Mouse (Mus musculus): ENCODE results near the gene Slc9a3r1. TPM values are rescaled to one million over a fixed set of nuclear protein-coding genes. Genes with fewer than 3 reads are reported as not detected.

Gene Slc9a3r1
- total RNA-seq, 2 experiments from 2014 or later: 79.2 to 86.5 TPM

DNA sequence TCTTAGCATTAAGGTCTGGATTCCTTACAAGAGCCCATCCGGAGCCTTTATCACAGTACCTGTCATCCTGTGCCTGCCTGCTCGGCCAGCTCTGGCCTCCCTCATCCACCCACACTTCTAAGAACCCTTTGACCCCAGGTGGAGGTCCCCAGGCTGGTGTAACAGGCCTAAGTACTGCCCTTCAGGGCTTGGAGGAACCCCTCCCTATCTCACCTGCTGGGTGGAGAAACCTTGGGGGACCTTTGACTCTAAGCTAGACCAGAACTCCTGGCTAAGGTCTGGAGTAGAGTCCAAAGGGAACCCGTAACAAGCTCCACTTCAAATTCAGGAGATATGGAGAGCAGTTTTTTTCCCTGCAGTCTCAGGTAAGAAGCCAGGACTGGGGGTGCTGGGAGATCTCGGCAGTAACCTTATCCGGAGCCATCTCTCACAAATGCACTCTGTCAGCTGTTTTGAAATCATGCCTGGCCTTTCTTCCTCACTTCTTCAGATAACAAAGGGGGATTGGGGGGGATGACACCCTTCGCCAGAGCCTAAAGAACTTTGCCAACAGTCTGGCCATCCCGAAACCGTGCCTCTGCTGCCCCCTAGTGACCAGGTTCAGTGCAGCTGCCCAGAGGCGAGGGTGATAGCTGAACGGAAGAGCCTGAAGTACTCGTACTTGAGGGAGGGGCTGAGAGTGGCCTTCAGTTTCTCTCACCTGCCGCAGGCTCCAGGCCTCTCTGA lies 18.9 kb downstream of the Slc9a3r1 start:
- DNase-seq (ENCODE audit: low spot score in 2 of 2): peak; percentile 58 to 68

DNA sequence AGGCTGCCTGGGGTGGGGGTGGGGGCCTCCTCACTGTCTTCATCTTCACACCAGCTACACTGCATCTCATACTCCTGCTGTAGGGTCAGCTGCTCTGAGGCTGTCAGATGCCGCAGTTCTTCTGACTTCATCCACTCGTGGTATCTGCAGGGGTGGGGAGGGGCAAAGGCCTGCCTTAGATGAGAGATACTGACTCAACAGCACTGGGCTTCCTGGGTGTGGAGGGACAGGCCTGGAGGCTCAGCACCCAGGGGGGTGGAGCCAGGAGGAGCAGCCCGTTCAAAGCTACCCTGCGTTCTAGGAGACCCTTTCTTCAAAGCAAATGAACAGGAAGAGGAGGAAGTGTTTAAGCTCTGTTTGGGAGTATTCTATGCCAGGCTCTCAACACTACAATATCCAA lies 21.8 kb downstream of the Slc9a3r1 start:
- no peak for DNase-seq (ENCODE audit: low spot score in 2 of 2)
- intact Hi-C loops (cut with DNase I): no loop called here

More for the DNA sequence above, 18.9 kb downstream of the Slc9a3r1 start:
- intact Hi-C loops (cut with DNase I): loop anchor here (2.0 kb wide), 1 partner anchor 101 kb away; no protein-coding TSS in a partner anchor

DNA sequence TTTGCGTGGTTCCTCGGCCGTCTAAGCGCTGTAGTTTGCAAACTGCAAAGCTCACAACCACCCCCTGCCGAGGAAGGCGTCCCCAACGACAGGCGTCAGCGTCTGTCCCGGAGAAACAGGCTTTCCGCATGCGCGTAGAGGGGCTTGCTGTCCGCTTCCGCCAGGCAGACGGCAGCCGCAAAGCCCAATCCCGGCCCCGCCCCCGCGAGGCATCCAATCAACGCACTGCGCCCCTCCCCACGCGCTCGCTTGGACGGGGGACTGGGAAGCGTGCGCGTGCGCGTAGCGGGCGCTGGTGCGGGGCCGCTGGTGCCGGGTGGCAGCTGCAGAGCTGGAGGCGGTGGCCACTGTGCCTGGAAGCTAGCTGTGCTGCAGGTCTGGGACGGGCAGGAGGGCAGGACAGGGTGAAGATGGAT lies 24.1 kb downstream of the Slc9a3r1 start, which contains the start of gene Tmem104:
Tmem104 (plus strand) TSS at position 264 of the 416 bp plus-strand sequence.
- peak; percentile 99 for DNase-seq (ENCODE audit: low spot score in 2 of 2)
- intact Hi-C loops (cut with DNase I): no loop called here

DNA sequence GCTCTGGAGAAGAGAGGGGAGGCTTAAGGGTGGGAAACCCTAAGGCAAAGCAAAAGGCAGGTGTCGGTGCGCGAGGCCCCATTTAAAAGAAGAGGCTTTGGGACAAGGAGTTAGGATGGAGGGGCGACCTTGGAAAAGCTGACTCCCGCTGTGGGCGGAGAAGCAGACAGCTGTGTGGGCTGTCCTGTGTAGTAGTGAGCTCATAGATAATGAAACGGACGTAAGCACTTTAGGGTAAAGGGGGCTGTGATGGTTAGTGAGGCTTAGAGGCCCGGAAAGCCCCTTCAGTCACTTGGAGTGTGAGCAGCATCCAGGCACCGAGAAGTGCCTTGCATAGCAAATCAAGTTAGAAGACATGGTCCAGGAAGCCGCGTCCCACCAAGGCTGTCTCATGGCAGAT lies 24.6 kb downstream of the Slc9a3r1 start, which contains the start of gene Nat9:
Nat9 (minus strand) TSS at position 167 of the 400 bp plus-strand sequence.
- intact Hi-C loops (cut with DNase I): no loop called here

DNA sequence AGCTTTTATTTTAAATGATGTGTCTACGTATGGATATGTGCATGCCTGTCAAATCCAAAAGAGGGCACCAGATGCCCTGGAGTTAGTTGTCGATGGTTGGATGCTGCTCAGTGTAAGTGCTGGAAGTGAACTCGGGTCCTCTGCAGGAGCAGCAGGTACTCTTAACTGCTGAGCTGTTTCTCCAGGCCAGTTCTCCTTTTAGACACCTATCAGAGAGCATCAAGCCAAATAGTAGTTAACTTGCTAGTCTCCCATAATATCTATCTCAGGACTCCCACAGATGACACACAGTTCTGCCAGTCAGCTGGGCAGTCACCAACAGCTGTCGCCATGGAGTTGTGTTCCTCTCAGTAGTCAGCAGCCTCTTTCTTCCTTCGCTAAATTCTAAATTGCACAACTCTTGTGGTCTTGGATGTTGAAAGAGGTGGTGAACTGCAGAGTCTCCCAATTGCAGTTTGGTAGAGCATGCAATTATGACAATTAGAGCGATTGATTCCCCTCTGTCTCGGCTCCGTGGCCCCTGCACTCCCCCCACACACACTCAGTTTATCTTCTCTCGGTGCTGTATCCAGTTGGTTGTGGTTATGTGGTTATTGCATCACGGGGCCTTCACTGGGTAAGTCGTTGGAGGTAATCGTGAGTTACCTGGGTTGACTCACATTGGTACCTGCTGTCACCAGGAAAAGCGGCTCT lies 25.5 kb downstream of the Slc9a3r1 start:
- intact Hi-C loops (cut with DNase I): no loop called here
- DNase-seq (ENCODE audit: low spot score in 2 of 2): no peak

More for the DNA sequence above, 24.6 kb downstream of the Slc9a3r1 start, which contains the start of gene Nat9:
- DNase-seq (ENCODE audit: low spot score in 2 of 2): no peak

DNA sequence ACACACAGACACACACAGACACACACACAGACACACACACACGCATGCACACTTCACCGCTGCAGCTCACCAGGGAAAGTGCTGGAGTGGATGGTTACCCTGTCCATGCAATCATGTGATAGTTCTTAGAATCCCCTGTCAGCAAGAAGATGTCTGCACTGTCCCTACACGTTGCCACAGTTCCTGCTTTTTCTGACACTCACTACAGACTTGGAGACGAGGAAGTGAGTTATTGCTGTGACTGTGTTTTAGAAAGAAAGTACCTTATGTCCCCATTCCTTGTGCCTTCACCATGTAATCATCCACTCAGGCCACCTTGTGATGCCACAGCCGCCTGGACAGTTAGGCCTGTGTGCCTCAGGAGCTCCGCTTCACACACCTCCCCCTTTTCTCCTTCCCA lies 26.2 kb downstream of the Slc9a3r1 start:
- intact Hi-C loops (cut with DNase I): no loop called here
- DNase-seq (ENCODE audit: low spot score in 2 of 2): no peak

DNA sequence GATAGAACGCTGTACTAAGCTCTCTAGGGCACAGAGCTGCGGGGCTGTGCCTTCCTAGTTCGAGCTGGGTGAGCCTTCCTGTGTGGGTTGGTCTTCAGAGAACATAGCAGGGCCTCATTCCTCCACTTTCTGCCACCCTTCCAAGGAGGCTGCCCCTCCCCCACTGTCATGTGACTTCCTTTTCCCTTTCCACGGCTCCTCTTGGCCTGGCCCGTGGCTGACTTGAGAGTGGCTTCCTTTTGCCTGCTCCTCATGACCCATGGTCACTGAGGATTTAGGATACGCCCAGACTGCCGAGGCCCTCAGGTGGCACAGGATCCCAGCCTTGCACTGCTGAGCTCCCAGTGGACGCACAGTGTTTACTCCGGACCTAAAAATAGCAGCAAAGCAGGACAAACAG lies 29.0 kb downstream of the Slc9a3r1 start:
- DNase-seq (ENCODE audit: low spot score in 2 of 2): no peak
- intact Hi-C loops (cut with DNase I): no loop called here

DNA sequence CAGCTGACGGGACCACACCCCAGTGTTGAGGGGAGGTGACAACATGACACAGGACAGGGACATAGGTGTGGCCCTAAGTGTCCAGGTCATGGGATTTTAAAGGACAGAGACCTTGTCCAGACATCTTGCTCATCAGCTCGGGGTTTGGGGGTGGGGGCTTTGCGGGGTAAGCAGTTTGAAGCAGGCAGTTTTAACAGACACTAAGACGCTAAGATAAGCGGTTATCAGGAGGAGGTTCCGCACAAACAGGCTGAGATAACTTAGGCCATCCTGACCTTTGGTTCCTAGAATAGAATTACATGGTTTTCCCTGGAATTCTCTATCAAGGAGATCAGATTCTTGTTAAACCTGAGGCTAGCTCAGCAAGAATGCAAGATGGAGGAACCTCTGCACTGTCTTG lies 31.6 kb downstream of the Slc9a3r1 start:
- intact Hi-C loops (cut with DNase I): no loop called here

DNA sequence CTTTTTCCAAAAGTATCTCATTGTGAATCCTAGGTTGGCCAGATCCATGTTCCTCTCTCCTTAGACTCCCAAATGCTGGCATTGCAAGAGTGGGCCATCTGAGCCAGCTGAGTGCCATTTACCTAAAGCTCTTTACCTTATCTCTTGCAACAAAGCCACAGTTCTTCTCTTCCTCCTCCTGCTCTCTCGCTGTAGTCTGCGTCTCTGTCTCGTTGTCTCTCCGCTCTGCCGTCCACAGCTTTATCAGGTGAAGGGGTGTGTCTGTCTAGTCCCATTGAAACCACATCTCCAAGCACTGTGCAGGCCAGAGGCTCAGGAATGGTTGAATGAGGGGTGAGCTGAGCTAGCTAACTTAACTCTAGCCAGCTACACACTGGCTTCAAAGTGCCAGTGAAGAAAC lies 32.8 kb downstream of the Slc9a3r1 start:
- intact Hi-C loops (cut with DNase I): no loop called here
- no peak for DNase-seq (ENCODE audit: low spot score in 2 of 2)

More for the DNA sequence above, 31.6 kb downstream of the Slc9a3r1 start:
- DNase-seq (ENCODE audit: low spot score in 2 of 2): no peak

DNA sequence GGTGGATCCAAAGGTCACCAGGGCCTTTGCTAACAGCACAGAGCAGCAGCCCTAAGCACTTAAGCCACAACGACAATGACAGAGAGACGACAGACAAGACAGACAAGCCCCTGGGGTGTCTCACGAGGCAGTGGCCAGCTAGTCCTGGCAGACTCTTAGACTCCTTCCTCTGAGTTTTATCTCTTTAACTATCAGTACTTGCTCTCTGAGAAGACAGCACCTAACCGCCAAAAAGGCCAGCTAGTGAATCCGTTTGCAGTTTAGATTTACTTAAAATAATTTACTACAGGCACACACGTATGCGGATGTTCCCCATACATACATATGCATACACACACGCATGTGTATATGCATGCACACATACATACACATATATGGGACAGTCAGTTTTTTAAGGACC lies 34.4 kb downstream of the Slc9a3r1 start:
- DNase-seq (ENCODE audit: low spot score in 2 of 2): no peak
- intact Hi-C loops (cut with DNase I): no loop called here

DNA sequence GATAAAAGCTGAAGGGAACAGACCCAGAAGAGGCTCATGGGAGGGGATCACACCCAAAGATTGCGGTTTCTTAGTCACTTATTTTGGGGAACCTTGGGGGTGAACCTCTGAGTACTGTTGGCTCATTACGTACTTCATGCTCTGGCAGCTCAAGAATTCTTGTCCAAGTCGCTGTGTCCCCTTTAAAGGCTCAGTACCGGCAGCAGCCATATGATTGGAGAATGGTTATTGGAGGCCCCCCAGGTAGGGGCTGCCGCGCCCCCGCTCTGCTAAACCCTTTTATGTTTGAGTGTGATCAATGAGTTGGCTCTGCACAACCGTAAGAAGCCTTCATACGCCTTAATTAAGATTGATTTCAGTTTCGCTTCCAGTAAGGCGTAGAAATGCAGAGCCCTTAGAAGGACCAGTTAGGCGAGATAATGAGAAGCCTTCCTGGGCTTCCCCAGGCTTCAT lies 35.8 kb downstream of the Slc9a3r1 start:
- DNase-seq (ENCODE audit: low spot score in 2 of 2): no peak
- intact Hi-C loops (cut with DNase I): no loop called here

DNA sequence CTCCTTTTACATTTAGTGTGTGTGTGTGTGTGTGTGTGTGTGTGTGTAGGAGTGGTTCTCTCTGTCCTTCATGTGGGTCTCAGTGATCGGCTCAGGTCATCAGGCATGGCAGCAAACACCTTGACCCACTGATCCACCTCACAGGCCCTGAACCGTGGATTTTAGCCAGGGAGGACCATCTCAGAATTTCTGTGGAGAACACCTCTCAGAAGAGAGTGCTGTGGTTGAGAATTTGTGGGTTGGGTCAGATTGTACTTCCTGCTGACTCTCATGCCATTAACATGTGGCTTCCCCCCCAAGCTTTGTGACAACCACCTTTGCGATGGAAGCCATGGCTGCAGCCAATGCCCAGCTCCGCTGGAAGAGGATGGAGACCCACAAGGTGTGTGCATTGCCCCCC lies 37.4 kb downstream of the Slc9a3r1 start:
- intact Hi-C loops (cut with DNase I): loop anchor here (5.0 kb wide), 1 partner anchor 152 kb away; no protein-coding TSS in a partner anchor
- DNase-seq (ENCODE audit: low spot score in 2 of 2): no peak

DNA sequence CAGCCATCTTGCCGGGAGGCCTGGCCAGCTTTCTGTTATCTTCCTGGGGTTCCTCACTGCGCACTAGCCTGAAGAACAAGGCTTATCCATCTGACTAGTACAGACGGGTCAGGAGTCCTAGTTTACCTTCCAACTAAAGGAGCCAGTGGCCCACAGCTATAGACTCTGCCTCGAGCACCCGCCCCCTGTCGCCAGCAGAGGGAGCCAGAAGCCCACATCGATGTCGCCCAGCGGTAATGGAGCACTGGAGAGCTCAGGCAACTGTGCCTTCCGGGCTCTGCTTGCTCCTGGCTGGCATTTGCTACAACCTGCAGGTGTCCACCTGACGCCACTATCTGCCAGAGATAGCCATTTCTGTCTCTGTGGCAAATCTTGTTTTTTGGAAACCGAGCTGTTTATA lies 39.2 kb downstream of the Slc9a3r1 start:
- intact Hi-C loops (cut with DNase I): loop anchor here (1.0 to 5.0 kb wide), 3 partner anchors 30 to 150 kb away; no protein-coding TSS in a partner anchor
- peak; percentile 78 to 85 for DNase-seq (ENCODE audit: low spot score in 2 of 2)

DNA sequence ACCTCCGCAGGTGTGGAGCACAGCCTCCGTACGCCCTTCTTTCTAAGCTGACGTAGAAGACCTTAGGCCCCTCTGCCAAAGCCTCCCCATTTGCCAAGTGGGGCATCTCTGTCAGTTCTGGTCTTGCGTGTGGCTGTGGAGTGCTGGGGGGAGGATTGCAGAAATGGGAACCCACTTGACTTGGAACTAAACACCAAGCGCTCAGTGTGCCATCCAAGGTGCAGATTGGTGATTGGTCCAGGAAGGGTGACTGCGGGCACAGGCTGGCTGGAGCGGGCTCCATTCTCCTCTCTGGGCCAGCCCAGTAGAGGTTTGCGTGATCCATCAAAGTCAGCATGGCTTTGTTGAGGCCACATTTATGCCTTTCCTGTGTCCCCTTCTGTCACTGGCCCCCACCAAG lies 39.6 kb downstream of the Slc9a3r1 start:
- intact Hi-C loops (cut with DNase I): loop anchor here (1.0 to 5.0 kb wide), 3 partner anchors 30 to 150 kb away; no protein-coding TSS in a partner anchor
- DNase-seq (ENCODE audit: low spot score in 2 of 2): no peak

DNA sequence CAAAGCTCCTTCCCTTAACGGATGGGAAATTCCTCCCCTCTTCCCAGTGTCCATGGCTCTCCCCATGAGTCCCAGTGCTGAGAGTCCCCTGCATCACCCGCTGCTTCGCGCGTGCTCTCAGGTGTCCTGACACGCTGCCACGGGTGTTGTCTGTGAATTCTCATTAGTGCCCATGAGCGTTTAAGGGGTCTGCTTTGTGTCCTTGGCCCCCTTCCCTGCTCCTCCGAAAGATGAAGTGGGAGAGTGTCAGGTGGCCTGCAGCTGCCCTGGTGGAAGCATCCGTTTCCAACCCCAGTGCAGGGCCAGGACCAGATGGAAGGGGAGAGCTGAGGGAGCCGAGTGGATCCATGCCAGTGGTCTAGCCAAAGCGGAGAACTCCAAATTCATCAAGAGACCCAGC lies 45.0 kb downstream of the Slc9a3r1 start:
- DNase-seq (ENCODE audit: low spot score in 2 of 2): no peak
- intact Hi-C loops (cut with DNase I): no loop called here

DNA sequence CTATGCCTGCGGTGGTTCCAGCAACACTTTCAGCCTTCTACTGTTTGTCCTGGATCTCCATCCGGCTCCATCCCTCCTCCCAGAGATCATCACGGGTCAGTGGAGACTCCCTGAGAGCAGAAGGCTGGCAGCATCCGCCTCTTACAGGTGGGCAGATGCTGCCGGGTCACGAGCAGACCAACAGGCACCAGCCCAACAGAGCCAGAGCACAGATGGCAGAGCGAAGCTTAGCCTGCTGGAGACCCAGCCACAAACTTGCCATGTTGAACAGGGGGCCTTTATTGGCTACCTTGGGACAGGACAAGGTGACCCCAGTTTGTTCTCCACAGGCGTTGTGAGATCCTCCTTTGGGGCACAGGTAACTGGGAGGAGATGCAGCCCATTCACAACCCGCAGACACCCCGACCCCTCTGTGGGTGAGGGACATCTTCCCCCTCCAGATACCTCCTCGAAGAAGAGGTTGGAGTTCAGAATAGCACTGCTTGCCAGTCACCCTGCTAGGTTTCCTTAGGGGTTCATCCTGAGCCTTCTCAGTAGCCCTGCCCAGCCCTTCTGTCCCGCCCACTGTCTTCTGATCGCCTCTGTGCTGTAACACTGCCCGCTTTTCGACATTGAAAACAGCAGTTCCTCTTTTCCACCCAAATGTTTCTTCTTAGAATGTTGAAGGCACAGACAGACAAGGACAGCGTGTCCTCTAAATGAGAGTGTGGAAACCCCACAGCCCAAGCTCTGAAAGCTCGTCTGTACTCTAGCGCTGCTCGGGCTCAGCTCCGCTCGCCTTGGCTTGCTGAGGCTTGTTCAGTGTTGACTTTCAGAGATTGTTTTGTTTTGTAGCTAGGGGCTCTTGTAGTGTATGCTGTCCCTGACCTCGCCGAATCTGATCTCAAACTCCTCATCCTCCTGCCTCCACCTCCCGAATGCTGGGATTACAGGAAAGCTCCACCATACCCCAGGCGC lies 45.9 kb downstream of the Slc9a3r1 start:
- intact Hi-C loops (cut with DNase I): no loop called here
- DNase-seq (ENCODE audit: low spot score in 2 of 2): no peak

DNA sequence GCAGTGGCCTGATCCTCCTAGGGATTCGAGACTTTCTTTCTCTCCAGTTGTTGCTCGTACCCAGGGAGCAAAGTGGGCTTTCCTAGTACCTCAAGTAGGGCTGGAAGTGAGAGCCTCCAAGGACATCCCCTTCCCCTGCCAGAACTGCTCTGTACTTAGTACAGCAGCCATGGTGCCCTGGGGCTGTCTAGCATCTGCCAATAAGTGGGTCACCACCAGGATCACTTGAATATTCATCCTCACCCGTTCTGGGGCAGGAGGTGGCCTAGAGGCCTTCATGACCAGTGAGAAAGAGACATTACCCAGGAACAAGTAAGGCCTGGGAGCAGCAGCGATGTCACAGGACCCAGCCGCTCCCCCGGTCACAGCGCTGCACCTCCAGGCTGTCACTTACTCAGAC lies 46.8 kb downstream of the Slc9a3r1 start:
- intact Hi-C loops (cut with DNase I): no loop called here
- no peak for DNase-seq (ENCODE audit: low spot score in 2 of 2)

DNA sequence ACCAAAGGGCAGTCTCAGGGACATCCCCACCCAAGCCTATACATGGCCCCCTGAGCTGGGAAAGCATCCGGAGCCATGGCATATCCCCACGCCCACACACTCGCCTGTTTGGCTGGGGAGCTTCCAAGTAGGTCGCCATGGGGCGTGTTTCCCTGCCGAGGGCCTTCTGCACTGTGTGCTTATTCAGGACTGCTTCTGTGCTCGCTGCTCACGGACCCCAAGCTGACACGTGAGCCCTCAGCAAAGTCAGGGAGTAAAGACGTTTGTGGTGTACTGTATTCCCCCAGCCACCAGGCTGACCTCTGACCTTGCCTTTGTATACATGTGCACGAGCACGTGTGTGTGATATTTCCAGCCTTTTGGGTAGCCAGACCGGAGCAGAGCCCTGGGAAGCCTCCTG lies 49.0 kb downstream of the Slc9a3r1 start:
- peak in 1 of 2 experiments; percentile 50 for DNase-seq (ENCODE audit: low spot score in 2 of 2)
- intact Hi-C loops (cut with DNase I): no loop called here

DNA sequence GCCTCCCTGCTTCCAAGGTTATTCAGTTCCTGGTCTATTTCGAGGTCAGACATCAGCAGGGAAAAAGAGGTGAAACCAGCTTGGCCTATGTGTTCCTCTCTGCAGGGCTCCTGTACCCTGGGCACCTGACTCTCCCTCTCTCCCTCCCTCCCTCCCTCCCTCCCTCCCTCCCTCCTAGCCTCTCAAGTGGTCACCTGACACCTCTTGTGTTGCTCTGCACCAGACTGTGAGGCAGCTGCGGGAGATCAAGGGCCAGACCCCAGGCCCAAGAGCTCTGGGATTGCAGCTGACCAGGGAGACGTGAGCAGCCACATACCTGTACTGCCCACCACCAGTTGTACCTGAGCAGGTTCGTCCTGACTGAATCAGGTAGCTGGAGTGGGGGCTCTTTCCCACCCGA lies 52.0 kb downstream of the Slc9a3r1 start:
- intact Hi-C loops (cut with DNase I): no loop called here
- DNase-seq (ENCODE audit: low spot score in 2 of 2): no peak
